Mouse (Mus musculus): Measurements from ENCODE around the gene Emg1.

DNA sequence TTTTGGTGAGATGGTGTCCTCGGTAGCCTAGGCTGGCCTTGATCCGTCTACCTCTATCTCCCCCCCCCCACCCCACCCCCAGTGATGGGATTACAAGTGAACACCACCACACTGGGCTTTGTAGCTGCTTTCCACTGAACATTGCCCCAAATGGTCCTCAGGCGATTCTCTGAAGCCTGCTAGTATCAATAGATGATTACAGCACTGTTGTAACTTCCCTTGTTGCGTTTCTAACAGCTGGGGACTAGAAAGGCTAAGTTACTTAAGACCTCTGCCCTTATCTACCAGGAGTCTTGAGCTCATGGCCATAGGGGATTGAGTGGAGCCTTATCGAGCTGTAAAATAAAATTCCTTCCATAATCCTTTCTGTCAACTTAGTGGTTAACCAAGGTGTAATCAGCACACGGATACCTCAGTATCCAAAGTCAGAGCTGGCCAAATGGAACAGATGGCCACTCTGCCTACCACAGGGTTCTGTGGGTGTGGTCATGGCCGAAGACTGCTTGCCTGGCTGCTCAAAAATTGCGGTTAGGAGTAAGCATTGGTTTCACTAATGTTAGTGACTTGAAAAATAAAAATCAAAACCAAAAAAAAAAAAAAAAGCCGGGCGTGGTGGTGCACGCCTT lies 42.6 kb downstream of the Emg1 start:
- TF ChIP-seq TAL1 (IDR thresholded peaks at IDR 0.05; ENCODE audit: low read length) (no peak), GATA1 (IDR thresholded peaks at IDR 0.05; ENCODE audit: low read length) (no peak)
